Mouse (Mus musculus): ENCODE measurements around the gene Sepsecs. TPM values are rescaled to one million over a fixed set of nuclear protein-coding genes. Genes with fewer than 3 reads are reported as not detected.
A peak's percentile ranks its signal among the peaks of the same experiment; 100 is the strongest.
"Not testable (repeated sequence)": the region's sequence is repeated elsewhere in the genome, so short reads cannot be mapped to it uniquely, and the experiment has no call there.

Gene Sepsecs
- total RNA-seq (2021), result 10 to 100 TPM; 16.8 to 21.8 TPM
- long read RNA-seq, experiment 1, full-length matches to known transcripts, result 3 of 6 reads
- long read RNA-seq, experiment 1, partial matches to known transcripts, result 0 of 6 reads
- long read RNA-seq, experiment 1, other reads (novel, unspliced or antisense), result 3 of 6 reads
- long read RNA-seq, experiment 2, full-length matches to known transcripts, result 9 of 11 reads
- long read RNA-seq, experiment 2, partial matches to known transcripts, result 2 of 11 reads
- long read RNA-seq, experiment 2, other reads (novel, unspliced or antisense), result 0 of 11 reads

DNA sequence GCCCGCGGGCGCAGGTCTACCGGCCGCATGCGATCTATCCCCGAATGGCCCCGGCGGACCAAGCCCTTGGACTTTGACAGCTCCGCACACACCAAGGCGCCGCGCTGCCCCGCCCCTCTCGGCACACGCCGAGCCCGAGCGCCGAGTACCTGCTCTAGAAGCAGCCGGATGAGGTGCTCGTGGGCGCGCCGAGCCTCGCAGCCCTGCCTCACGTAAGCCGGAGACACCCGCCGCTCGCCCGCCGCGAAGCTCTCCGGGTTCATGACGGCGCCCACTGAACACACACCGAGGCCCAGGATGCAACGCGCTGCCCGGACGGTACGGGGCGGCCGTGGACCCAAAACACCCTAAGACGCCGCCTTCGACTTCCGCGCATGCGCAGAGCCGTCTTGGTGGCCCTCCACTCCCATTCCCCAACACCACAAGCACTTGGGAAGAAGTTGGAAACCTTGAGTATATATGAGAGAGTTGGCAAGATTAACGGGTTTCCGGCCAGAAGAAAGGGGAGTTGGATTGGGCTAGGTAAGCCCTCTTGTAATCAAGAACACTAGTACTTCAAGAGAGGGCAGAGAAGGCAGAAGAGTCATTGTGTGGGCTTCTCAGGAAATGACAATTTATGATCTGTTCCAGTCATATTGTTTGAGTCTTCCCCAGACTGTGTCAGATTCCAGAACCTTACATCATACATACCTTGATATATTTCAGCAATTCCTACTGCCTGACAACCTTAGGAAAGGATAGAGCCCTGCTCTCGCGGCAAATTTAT lies at the start of gene Sepsecs:
Sepsecs (minus strand) TSS at position 283 of the 766 bp plus-strand sequence.
- peak; percentile 79 to 89 for DNase-seq (ENCODE audit: low spot score in 2 of 2)

DNA sequence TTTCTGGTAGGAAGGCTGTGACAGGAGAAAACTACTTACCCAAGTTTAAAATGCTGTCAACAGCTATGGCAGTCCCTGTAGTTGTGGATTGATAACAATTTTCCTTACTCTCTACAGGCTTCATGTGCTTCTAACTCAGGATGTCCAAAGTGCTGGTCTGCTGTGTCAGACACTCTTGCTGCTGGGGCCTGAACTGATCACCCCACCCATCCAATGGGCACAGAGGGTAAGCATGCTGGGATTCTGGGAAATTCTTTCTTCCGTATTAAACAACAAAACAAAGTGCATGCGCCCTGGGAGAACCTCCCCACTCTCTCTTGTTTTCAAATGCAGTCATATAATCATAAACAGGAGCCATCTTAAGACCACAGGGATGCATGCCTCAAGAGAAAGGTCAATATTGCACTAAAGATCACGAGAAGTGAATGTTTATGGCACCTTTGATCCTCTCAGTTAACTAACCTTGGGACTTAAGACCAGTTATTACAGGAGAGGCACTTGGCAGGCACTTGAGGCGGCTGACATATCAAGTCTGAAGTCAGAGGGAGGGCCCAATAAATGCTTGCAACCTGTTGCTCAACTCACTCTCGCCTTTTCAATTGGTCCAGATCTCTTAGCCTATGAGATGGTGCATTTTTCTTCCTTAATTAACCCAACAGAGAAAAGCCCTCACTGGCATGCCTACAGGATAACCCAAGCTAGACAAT lies 47.4 kb upstream of the Sepsecs start:
- DNase-seq (ENCODE audit: low spot score in 2 of 2), result no peak

DNA sequence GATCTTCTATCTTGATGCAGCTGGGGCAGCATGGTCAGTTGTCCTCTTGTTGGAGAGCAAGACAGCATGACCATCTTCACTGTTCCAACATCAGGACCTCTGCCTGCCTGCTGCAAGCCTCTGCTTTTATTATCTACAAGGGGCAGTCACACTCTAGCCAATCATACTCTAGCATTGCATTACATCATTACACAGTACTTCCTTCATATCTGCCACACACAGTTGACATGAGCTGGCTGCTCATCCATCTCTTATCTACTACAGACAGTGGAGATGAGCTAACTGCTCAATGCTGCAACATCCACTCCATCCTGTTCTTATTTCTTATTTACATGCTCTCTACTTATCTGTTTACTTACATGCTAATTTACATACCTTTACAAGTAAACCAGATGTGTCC lies 43.2 kb upstream of the Sepsecs start:
- DNase-seq (ENCODE audit: low spot score in 2 of 2), result no peak

DNA sequence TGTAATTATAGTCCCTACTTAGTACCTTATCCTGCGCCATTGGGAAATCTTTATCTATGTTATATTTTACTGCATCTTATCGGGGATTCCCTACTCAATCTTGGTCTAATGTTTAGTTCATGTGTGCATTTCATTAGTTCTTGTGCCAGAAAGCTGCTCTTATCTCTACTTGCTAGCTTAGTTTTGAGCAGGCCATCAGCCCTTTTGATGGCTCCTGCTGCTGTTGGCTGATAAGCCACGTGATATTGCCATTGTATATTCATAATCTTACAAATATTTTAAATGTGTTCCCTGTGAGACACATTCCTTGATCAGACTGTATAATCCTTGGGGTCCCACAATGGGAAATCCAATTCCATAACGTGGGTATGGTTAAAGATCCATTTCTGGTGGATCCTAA lies 35.1 kb upstream of the Sepsecs start:
- DNase-seq (ENCODE audit: low spot score in 2 of 2), result no peak

DNA sequence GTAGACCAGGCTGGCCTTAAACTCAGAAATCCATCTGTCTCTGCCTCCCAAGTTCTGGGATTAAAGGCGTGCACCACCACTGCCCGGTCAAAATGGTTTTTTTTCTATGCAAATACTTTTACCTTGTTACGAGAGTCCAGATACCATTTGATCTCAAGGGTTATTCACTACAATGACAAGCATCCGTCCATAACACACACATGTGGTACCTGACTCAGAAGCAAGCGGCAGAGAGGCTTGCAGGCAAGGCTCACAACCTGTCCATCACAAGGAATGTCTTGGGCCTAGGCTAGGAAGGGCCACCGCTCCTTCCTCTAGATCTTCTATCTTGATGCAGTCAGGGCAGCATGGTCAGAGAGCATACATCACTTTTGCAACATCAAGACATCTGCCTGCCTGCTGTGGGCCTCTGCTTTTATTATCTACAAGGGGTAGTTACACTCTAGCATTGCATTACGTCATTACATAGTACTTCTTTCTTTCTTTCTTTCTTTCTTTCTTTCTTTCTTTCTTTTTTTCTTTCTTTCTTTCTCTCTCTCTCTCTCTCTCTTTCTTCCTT lies 28.5 kb upstream of the Sepsecs start:
- DNase-seq (ENCODE audit: low spot score in 2 of 2), result not testable (repeated sequence)

DNA sequence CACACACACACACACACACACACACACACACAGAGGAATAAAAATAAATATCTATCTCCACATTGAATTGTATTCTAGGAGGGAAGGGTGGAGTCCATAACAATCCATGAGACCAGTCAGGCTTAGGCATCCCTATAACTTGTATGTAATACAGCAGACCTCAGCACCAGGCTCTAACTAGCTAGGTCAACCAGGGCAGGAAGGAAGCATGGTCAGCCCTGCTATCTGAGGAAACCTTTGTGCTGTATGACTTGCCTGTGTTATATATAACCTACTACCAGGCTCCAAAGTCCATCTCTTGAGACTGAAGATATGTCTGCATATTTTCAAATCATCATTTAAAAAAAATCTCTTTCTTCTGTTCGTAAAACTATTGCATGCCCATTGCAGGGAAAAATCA lies 27.8 kb upstream of the Sepsecs start:
- no peak for DNase-seq (ENCODE audit: low spot score in 2 of 2)

DNA sequence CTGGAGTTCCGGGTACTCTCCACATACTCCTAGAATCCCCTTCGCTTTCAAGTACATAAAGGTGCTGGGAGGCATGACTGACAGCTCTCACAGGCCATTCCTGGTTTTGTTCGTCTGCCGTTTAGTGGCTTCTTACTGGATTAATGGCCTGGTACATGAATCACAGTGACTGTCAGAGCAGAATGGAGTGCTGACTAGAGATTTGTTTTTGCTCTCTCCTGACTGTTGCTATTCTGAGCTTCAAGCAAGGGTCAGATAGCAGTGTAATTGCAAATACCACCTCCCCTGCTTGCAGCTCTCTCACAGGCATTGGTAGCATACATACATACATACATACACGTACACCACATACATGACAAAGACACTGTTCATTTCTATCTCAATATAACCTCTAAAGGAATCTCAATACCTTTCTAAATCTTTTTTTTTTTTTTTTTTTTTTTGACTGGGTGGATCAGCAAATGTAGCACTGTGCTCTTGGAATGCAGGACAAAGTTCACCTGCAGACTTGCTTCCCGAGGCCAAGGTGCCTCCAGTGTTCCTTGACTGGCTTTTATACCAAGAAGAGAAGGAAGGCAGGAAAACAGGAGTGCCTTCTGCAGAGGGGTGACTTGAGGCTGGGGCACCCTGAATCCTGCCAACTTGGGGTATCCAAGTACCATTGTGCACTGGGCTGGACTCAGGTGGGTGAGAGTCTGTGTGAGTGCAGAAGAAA lies 18.4 kb upstream of the Sepsecs start:
- no peak for DNase-seq (ENCODE audit: low spot score in 2 of 2)

DNA sequence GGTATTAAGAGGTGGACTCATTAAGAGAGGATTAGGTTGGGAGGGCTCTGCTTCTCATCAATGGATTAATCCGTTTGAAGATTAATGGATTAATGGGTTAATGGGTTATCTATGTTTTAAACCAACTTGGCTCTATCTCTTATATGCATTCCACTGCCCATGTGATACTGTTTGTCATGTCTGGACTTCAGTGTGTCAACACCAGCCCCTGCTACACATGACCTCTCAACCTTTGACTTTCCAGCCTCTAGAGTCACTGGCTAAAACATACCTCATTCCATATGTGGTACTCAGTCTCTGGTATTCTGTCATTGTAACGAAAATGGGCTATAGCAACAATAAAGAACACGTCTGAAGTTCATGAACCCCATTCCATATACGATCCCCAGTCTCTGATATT lies 11.6 kb upstream of the Sepsecs start:
- DNase-seq (ENCODE audit: low spot score in 2 of 2), result no peak

DNA sequence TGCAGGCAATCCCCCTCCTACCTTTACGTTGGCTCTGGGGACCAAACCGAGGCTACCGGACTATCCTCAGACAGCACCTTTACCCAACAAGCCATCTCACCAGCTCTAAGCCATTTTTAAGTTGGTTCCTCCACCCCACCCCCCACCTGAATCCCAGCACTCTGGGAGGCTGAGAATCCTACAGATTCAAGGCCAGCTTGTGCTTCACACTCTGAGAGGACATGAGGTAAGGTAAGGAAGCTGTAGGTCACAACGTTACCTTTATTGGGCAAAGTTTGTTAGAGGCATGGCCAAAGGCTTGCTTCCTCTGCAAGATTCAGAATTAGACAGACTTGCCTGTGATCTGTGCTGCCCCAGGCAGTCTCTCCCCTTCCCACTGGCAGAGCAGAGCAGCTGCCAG lies 10.7 kb upstream of the Sepsecs start:
- DNase-seq (ENCODE audit: low spot score in 2 of 2), result no peak

DNA sequence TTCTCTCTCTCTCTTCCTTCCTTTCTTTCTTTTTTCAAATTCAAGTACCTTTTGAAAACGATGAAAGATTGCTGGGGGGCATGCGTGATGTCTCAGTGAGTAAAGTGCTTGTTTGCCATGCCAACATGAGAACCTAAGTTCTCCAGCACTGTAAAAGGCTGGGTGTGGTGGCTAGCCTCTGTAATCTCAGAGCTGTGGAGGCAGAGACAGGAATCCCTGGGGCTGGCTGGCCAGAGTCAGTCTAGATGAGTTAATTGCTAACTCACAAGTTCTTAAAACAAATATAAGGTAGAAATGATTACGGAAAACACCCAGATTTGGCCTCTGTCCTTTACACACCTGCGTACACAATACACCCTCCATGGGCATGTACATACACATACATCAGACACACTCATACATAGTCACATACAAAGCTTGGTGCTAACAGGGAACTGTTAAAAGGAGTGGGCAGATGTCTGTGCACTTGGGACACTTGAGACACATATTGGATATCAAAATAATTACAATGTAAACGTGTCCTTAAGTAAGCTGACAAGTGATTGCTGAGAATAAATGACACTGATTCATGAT lies 9.1 kb upstream of the Sepsecs start:
- no peak for DNase-seq (ENCODE audit: low spot score in 2 of 2)

DNA sequence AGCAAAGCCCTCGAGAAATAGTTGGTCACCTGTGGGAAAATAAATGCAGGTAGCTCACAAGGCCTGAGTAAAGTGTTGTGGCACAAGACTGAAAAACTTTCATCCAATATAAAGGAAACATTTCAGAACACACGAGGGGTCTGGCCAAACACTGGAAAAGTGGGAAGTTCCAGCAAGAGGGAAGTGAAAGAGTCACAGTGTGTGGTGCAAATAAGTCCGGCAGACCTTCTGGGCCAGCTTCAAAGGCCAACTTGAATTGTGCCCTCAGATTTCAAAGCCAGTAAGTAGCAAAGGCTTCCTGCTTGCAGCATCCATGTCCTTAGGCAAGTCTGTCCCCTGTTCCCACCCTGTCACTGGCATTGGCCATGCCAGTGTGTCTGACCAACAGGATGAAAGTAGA lies 7.6 kb upstream of the Sepsecs start:
- no peak for DNase-seq (ENCODE audit: low spot score in 2 of 2)

DNA sequence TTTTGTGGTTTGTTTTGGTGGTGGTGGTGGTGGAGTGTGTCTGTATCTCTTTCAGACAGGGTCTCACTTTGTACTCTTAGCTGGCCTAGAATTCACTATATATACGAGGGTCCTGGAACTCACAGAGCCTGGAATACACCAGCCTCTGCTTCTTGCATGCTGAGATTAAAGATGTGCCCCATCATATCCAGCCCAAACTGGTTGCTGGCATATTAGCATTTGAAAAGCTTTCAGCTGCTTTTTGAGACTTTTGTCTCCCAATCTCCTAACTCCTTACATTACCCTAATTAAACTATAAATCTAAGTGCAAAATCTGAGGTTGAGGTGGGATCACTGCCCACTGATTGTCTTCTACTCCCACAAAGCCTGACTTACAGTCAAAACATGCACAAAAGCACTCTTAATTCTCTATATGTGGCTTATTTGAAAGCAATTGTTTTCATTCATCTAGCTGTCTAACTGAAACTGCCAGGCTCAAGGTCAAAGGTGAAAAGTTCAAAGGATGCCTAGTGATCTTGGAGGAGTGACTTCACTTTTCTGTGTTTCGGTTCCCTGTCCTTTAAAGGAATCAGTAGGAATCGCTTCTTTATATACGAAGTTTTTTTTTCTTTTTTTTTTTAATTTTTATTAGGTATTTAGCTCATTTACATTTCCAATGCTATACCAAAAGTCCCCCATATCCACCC lies 5.0 kb upstream of the Sepsecs start:
- DNase-seq (ENCODE audit: low spot score in 2 of 2), result no peak

DNA sequence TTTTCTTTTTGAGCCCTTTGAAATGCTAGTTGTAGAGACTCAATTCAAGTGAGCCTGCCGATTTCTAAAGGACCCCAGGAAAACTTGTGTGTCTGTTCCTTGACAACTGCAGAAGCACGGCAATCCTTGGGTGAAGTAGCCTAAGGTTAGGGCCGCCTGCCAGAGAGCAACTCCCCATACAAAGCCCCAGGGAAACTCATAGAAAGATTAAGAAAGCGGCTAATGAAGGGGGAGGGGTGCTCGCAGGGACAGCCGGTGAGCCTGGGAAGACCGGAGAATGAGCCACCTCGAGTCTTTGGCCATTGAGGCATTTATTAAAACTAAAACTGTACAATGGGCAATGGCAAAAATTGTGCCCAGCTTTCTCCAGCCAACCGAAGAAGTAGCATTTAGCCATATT lies 3.8 kb upstream of the Sepsecs start:
- DNase-seq (ENCODE audit: low spot score in 2 of 2), result no peak

DNA sequence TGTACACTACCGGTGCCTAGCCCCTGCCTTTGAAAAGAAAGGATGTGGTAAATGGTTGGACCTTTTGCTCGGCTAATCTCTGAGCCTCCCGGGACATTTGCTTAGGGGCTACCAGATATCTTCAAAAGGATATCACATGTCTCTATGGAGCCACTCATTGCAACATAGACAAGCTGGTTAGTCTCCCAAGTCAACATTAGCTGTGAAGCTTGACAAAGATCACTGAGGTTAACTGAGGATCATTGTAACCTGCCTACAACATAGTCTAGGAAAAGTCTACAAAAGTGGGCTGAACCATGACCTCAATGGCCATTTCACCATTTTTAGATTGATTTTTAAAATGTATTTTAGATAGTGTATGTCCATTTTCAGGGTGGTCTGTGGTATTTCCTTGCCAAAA lies 1.2 kb upstream of the Sepsecs start:
- no peak for DNase-seq (ENCODE audit: low spot score in 2 of 2)

DNA sequence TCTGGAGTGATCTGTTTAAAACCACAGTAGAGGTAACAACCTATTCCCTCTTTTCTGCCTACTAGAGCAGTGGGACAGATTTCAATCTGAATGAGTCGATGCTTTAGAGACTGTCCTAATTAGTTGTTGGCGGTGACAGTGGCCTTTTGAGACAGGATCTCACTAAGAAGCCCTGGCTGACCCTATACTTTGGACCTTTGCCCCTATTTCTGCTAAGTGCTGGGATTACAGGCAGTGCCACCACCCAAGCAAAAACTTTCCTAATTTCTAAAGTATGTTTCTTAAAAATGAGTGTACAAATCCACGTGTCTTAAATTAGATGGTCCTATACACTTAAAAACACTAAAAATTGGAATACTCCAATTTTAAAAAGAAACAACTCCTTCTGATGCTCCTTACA lies 2.7 kb downstream of the Sepsecs start:
- no peak for DNase-seq (ENCODE audit: low spot score in 2 of 2)

DNA sequence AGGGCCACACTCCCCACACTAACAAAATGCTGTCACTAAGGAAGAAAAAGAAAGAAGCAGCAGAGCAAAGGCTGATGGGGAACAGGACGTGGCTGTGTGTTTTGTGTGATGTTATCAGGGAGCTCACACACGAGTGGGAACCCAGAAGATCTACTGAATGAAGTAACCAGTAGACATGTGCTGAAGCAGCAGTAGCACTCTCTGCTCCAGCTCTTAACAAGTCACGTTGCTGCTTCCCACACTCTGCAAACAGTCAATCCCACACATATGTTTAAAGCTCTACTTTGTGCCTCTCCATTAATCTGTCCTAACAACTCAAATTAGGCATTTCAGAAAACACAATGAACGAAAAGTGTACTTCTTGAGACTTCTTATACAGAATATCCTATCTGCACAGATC lies 11.6 kb downstream of the Sepsecs start:
- DNase-seq (ENCODE audit: low spot score in 2 of 2), result no peak

DNA sequence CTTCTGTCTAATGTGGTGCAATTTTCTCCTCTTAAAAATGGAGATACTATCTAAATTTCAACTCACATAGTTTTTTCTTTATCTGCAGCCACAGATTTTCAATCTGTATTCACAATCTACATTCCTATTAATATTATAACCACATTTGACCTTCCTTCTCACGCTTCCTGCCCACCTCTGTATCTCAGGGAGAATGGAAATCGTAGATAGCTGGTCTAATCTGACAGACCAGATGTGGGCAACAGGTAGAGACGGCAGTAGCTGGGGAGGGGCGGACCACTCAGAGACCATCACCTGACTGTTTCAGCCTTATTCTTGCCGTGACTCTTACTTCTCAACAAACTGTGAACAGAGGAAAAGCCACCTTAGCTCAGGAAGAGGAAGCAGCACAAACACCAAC lies 12.2 kb downstream of the Sepsecs start:
- DNase-seq (ENCODE audit: low spot score in 2 of 2), result no peak

DNA sequence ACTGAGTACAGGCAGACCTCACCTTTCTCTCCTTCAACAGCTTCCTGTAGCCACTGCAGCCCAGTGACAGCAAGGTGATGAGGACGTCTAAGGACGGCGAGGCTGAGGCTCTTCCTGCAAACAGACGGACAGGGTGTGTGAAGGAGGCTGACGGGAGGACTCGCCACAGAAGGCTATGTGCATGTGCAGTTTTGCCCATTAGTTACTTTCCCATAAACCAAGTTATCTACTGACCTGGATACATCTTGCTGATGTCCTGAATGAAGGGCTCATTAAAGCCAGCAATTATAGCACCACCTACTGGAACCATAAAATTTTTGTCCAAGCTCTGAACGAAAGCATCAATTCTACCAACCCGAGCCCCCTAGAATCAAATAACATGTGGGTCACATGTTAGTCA lies 13.5 kb downstream of the Sepsecs start:
- no peak for DNase-seq (ENCODE audit: low spot score in 2 of 2)

DNA sequence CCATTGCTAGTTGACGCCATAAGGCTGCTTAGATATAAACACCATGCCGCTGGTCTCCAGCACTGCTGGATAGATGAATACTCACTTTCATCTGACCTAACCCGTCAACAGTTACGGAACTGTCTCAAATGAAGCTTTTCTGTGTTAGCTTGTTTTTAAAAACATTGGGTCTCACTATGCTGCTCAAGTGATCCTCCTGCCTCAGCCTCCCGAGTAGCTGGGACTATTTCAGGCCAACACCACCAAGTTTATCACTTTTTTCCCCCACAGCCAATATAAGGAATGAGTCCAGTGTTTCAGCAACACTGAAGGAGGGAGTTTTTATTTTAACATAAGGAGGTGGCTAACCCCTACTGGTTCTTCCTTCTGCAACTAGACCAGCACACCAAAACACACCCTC lies 14.5 kb downstream of the Sepsecs start:
- no peak for DNase-seq (ENCODE audit: low spot score in 2 of 2)

DNA sequence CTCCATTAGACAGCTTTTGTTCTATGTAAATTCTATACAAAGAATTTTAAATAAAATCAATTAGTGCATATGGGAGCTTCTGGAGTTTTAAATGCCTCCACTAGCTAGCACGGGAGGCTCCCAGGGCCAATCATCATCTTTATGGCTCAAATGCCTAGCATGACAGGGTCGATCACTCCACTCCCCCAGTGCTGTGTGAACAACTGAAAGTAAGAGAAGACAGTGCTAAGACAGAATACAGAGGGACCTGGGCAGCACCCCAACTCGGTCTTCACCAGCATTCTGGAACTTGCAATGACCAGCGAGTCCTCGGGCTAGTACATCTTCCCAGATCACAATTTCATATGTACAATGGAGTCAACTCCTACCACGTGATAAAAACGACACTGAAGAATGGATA lies 16.9 kb downstream of the Sepsecs start:
- DNase-seq (ENCODE audit: low spot score in 2 of 2), result no peak

Data from adrenal gland, postnatal 4 days (tissue).